Mouse (Mus musculus) bone marrow, adult 2 months (tissue): ENCODE results near the gene Pip4k2a. TPM values are rescaled to one million over a fixed set of nuclear protein-coding genes. Genes with fewer than 3 reads are reported as not detected.

ENCODE experiments used
- H3K27ac ChIP-seq: fragments of 200-500 bp; 2 replicates; pipeline ENCODE4 v1.5.1; 2012; ENCODE audit warnings: low read depth, mild to moderate bottlenecking, control low read depth, inconsistent platforms, low read length; ENCODE audit not compliant: control insufficient read depth, poor library complexity, insufficient read depth
- H3K4me1 ChIP-seq: fragments of 200-500 bp; 2 replicates; pipeline ENCODE4 v1.6.1; 2011; ENCODE audit warnings: low read length; ENCODE audit not compliant: control insufficient read depth, insufficient read depth
- H3K4me3 ChIP-seq: fragments of 200-500 bp; replicated peaks from 2 replicates; pipeline ENCODE3; 2011; ENCODE audit warnings: mild to moderate bottlenecking, low read depth, low read length, control low read depth; ENCODE audit not compliant: control insufficient read depth
- CTCF ChIP-seq: fragments of 200-500 bp; IDR thresholded peaks from 2 replicates; pipeline ENCODE4 v1.5.1; 2011; ENCODE audit warnings: low read length, control low read depth; ENCODE audit not compliant: control insufficient read depth, insufficient read depth
- POLR2A ChIP-seq: fragments of 200-500 bp; IDR thresholded peaks from 2 replicates; pipeline ENCODE4 v1.6.1; 2011; ENCODE audit warnings: low read depth, mild to moderate bottlenecking, control low read depth, low read length, borderline replicate concordance; ENCODE audit not compliant: control insufficient read depth
- WGBS: fragments of 180-500 bp; shearing (Covaris S2); methylation state at CpG from one replicate; pipeline ENCODE4 v1.1.7; 2018; 5-methylcytosine and 5-hydroxymethylcytosine counted together
- polyA plus RNA-seq: library from polyadenylated mRNA; stranded (reverse); fragments of >200 nt; gene quantifications from 2 replicates; pipeline ENCODE4 v1.2.4, GENCODE M21; 2011; ENCODE audit warnings: low replicate concordance; ENCODE audit not compliant: missing spikeins, insufficient read depth, insufficient read length

Gene Pip4k2a
- polyA plus RNA-seq, 1 experiment, result 46.7 TPM

- Histone ChIP-seq H3K4me3 (no peak overlapping the region), H3K4me1 (peaks cover 19% of the 10 kb centered on the region), H3K27ac (no peak overlapping the region)
- WGBS, result 59% methylated on average over 7 of the region's 7 CpGs
- no peak for TF ChIP-seq POLR2A
- no peak for TF ChIP-seq CTCF
Measured at GRCm38 (mm10) chr2:18957459-18957858, 40.5 kb downstream of the Pip4k2a start.

GRCm38 (mm10) chr2:18956945-18957344 is 41.0 kb downstream of the Pip4k2a start:
- Histone ChIP-seq H3K4me3 (no peak overlapping the region), H3K4me1 (peaks cover 17% of the 10 kb centered on the region), H3K27ac (no peak overlapping the region)
- TF ChIP-seq POLR2A (no peak), CTCF (no peak)
- 15% methylated on average over 7 of the region's 7 CpGs for WGBS

- H3K27ac ChIP-seq, result no peak overlapping the region
- no peak overlapping the region for H3K4me3 ChIP-seq
- H3K4me1 ChIP-seq, result peaks cover 17% of the 10 kb centered on the region
- WGBS, result 34% methylated on average over 3 of the region's 3 CpGs
- TF ChIP-seq CTCF, result no peak
- TF ChIP-seq POLR2A, result no peak
Measured at GRCm38 (mm10) chr2:18956424-18956823, 41.5 kb downstream of the Pip4k2a start.

- no peak overlapping the region for H3K4me3 ChIP-seq
- no peak overlapping the region for H3K27ac ChIP-seq
- 34% methylated on average over 13 of the region's 13 CpGs for WGBS
- peaks cover 17% of the 10 kb centered on the region for H3K4me1 ChIP-seq
- no peak for TF ChIP-seq POLR2A
- TF ChIP-seq CTCF, result no peak
Measured at GRCm38 (mm10) chr2:18955671-18956070, 42.3 kb downstream of the Pip4k2a start.

- Histone ChIP-seq H3K27ac (no peak overlapping the region; the same call in 1 of the 2 replicates), H3K4me1 (peaks cover 17% of the 10 kb centered on the region), H3K4me3 (no peak overlapping the region)
- TF ChIP-seq POLR2A (no peak), CTCF (no peak)
- 18% methylated on average over 4 of the region's 4 CpGs for WGBS
Measured at GRCm38 (mm10) chr2:18955022-18955421, 42.9 kb downstream of the Pip4k2a start.

GRCm38 (mm10) chr2:18954422-18954821 is 43.5 kb downstream of the Pip4k2a start:
- TF ChIP-seq POLR2A (no peak), CTCF (no peak)
- no peak overlapping the region for H3K4me3 ChIP-seq
- H3K4me1 ChIP-seq, result peaks cover 16% of the 10 kb centered on the region
- WGBS, result 43% methylated on average over 4 of the region's 4 CpGs
- H3K27ac ChIP-seq, result no peak overlapping the region

GRCm38 (mm10) chr2:18952102-18952673 is 45.7 kb downstream of the Pip4k2a start:
- WGBS, result 0% methylated on average over 7 of the region's 7 CpGs
- Histone ChIP-seq H3K27ac (no peak overlapping the region), H3K4me3 (no peak overlapping the region), H3K4me1 (peaks cover 6% of the 10 kb centered on the region)
- TF ChIP-seq POLR2A, result no peak
- no peak for TF ChIP-seq CTCF

- Histone ChIP-seq H3K4me1 (peaks cover 2% of the 10 kb centered on the region), H3K27ac (no peak overlapping the region), H3K4me3 (no peak overlapping the region)
- WGBS, result 47% methylated on average over 2 of the region's 2 CpGs
- no peak for TF ChIP-seq CTCF
- TF ChIP-seq POLR2A, result no peak
Measured at GRCm38 (mm10) chr2:18950758-18951157, 47.2 kb downstream of the Pip4k2a start.

- WGBS, result 50% methylated on average over 7 of the region's 7 CpGs
- peaks cover 2% of the 10 kb centered on the region for H3K4me1 ChIP-seq
- no peak for TF ChIP-seq POLR2A
- TF ChIP-seq CTCF, result no peak
- no peak overlapping the region for H3K4me3 ChIP-seq
- no peak overlapping the region for H3K27ac ChIP-seq
Measured at GRCm38 (mm10) chr2:18948741-18949140, 49.2 kb downstream of the Pip4k2a start.
